Mouse (Mus musculus): ENCODE results near the gene Gdpd4.

GRCm38 (mm10) chr7:97925819-97926218, 6.1 kb downstream of the Gdpd4 start:
- TF ChIP-seq EP300 (IDR thresholded peaks at IDR 0.05; ENCODE audit: low read depth), result no peak
- TF ChIP-seq CTCF (IDR thresholded peaks at IDR 0.05; ENCODE audit: low read depth), result no peak
